Mouse (Mus musculus): ENCODE data around the gene Natd1. TPM values are rescaled to one million over a fixed set of nuclear protein-coding genes. Genes with fewer than 3 reads are reported as not detected.
"Not testable (repeated sequence)": the region's sequence is repeated elsewhere in the genome, so short reads cannot be mapped to it uniquely, and the experiment has no call there.

Natd1 gene
- polyA plus RNA-seq, 1 experiment from 2014 or later: 19.9 TPM

GRCm38 (mm10) chr11:60878056-60878612 lies 36.4 kb downstream of the Natd1 start:
- no peak for DNase-seq (ENCODE audit: low spot score)
- H3K36me3 ChIP-seq (replicated peaks): peaks cover 27% of the 10 kb centered on the region
- no peaks in the 10 kb centered on the region for H3K9me3 ChIP-seq
- peak overlapping the region; percentile 97 for H3K4me3 ChIP-seq
- peaks cover 53% of the 10 kb centered on the region for H3K4me1 ChIP-seq
- under 1% methylated on average over 52 of the region's 52 CpGs for WGBS
- no peaks in the 10 kb centered on the region for H3K27me3 ChIP-seq (replicated peaks; ENCODE audit: low read depth, poor library complexity, severe bottlenecking)
- H3K27ac ChIP-seq (replicated peaks): peak overlapping the region; percentile 97

- Histone ChIP-seq H3K4me3 (no peak overlapping the region), H3K36me3 (replicated peaks) (peaks cover 72% of the 10 kb centered on the region), H3K4me1 (peaks cover 49% of the 10 kb centered on the region), H3K27ac (replicated peaks) (no peak overlapping the region; the same call in 1 of the 2 replicates), H3K9me3 (no peaks in the 10 kb centered on the region), H3K27me3 (replicated peaks; ENCODE audit: low read depth, poor library complexity, severe bottlenecking) (no peaks in the 10 kb centered on the region)
- 87% methylated on average over 6 of the region's 6 CpGs for whole genome bisulfite sequencing
- DNase-seq (ENCODE audit: low spot score): no peak
These were observed 41.4 kb downstream of the Natd1 start for GRCm38 (mm10) chr11:60873101-60873500.

DNA sequence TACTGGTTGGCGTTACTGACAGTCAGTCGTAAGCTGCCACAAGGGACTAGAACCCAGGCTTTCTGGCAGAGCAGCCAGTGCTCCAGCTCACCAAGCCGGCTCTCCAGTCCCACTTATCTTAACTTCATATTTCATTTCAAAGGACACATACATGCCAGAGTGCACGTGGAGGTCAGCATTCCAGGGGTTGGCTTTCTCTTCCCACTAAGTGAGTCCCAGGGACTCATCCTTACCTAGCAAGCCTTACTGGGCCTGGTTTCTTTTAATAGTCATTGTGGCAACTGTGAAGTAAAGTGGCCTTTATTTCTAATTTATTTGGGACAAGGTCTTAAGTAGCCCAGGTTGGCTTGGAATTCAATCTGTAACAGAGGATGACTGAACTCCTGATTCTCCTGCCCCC lies 43.1 kb downstream of the Natd1 start:
- no peaks in the 10 kb centered on the region for H3K27me3 ChIP-seq (replicated peaks; ENCODE audit: low read depth, poor library complexity, severe bottlenecking)
- WGBS: 86% methylated on average over 4 of the region's 4 CpGs
- no peak for DNase-seq (ENCODE audit: low spot score)
- no peak overlapping the region for H3K27ac ChIP-seq (replicated peaks)
- H3K9me3 ChIP-seq: no peaks in the 10 kb centered on the region
- peaks cover 87% of the 10 kb centered on the region for H3K36me3 ChIP-seq (replicated peaks)
- H3K4me1 ChIP-seq: peaks cover 36% of the 10 kb centered on the region
- no peak overlapping the region for H3K4me3 ChIP-seq

DNA sequence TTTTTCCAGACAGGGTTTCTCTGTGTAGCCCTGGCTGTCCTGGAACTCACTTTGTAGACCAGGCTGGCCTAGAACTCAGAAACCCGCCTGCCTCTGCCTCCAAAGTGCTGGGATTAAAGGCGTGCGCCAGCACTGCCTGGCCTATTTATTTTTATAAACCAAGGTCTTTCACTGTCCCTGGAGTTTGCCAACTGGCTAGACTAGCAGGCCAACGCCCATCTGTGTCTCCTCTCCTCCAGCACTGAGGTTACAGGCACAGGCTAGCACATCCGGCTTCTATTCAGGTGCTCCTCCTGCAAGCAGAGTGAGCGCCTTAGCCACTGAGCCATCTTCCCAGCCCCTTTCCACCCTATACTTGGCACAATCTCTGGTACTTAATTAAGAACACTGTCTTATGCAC lies 45.1 kb downstream of the Natd1 start:
- not testable (repeated sequence) for H3K4me3 ChIP-seq; H3K27me3 ChIP-seq (replicated peaks; ENCODE audit: low read depth, poor library complexity, severe bottlenecking); H3K9me3 ChIP-seq; DNase-seq (ENCODE audit: low spot score); H3K27ac ChIP-seq (replicated peaks)
- WGBS: 97% methylated on average over 6 of the region's 6 CpGs
- Histone ChIP-seq H3K4me1 (peaks cover 17% of the 10 kb centered on the region), H3K36me3 (replicated peaks) (peaks cover 85% of the 10 kb centered on the region)

- H3K36me3 ChIP-seq (replicated peaks): peaks cover 89% of the 10 kb centered on the region
- H3K27me3 ChIP-seq (replicated peaks; ENCODE audit: low read depth, poor library complexity, severe bottlenecking): no peaks in the 10 kb centered on the region
- no peak overlapping the region for H3K4me3 ChIP-seq
- no peak for DNase-seq (ENCODE audit: low spot score)
- no peaks in the 10 kb centered on the region for H3K9me3 ChIP-seq
- H3K4me1 ChIP-seq: peaks cover 2% of the 10 kb centered on the region
- no peak overlapping the region for H3K27ac ChIP-seq (replicated peaks)
- 71% methylated on average over 8 of the region's 8 CpGs for WGBS
These were observed 46.6 kb downstream of the Natd1 start for GRCm38 (mm10) chr11:60867904-60868303.

GRCm38 (mm10) chr11:60867456-60867855 lies 47.1 kb downstream of the Natd1 start:
- WGBS: 89% methylated on average over 3 of the region's 3 CpGs
- Histone ChIP-seq H3K4me3 (no peak overlapping the region), H3K9me3 (no peaks in the 10 kb centered on the region), H3K27me3 (replicated peaks; ENCODE audit: low read depth, poor library complexity, severe bottlenecking) (no peaks in the 10 kb centered on the region), H3K4me1 (no peaks in the 10 kb centered on the region; the same call in 1 of the 2 replicates), H3K36me3 (replicated peaks) (peaks cover 89% of the 10 kb centered on the region), H3K27ac (replicated peaks) (no peak overlapping the region)
- no peak for DNase-seq (ENCODE audit: low spot score)

DNA sequence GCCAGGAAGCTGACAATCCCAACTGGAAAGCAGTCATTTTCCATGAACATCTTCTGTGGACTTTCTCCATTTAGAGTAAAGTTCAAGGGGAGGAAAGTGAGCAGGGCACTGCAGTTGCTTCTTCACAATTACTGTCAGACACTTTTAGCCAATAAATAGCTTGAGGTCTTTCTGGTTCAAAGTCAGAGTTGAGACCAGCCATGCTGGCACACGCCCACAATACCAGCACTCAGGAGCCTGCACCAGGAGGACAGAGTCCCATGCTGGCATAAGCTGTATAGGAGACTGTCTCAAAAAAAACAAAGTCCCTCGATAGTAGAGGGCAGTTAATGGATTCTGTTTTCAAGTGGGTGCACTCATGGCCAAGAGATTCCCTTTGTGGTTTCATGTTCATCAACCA lies 48.5 kb downstream of the Natd1 start:
- peaks cover 91% of the 10 kb centered on the region for H3K36me3 ChIP-seq (replicated peaks)
- no peaks in the 10 kb centered on the region; the same call in 1 of the 2 replicates for H3K4me1 ChIP-seq
- WGBS: 92% methylated on average over 2 of the region's 2 CpGs
- no peaks in the 10 kb centered on the region for H3K27me3 ChIP-seq (replicated peaks; ENCODE audit: low read depth, poor library complexity, severe bottlenecking)
- no peak for DNase-seq (ENCODE audit: low spot score)
- H3K4me3 ChIP-seq: no peak overlapping the region
- no peaks in the 10 kb centered on the region for H3K9me3 ChIP-seq
- no peak overlapping the region for H3K27ac ChIP-seq (replicated peaks)

DNA sequence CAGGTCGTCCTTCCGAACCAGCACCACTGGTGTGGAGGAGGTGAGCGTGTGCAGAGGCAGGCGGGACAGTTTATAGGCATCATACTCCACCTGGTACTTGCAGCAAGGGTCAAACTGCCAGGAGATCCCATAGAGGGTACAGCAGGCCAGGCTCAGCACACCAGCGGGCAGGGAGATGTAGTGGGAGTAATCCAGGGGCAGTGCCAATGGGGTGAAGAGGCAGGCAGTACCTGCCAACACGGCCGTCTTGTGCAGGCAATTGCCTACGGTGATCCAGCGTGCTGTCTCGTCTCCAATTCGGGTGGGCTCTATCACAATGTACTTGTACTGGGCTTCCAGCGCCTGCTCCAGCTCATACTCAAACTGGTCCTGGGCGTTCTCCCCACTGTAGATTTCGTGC lies 49.6 kb downstream of the Natd1 start:
- DNase-seq (ENCODE audit: low spot score): no peak
- Histone ChIP-seq H3K4me3 (no peak overlapping the region), H3K27ac (replicated peaks) (no peak overlapping the region), H3K36me3 (replicated peaks) (peaks cover 91% of the 10 kb centered on the region), H3K9me3 (no peaks in the 10 kb centered on the region), H3K4me1 (no peaks in the 10 kb centered on the region; the same call in 1 of the 2 replicates), H3K27me3 (replicated peaks; ENCODE audit: low read depth, poor library complexity, severe bottlenecking) (no peaks in the 10 kb centered on the region)
- 91% methylated on average over 14 of the region's 14 CpGs for WGBS

- H3K9me3 ChIP-seq: no peaks in the 10 kb centered on the region
- no peak for DNase-seq (ENCODE audit: low spot score)
- no peak overlapping the region for H3K27ac ChIP-seq (replicated peaks)
- H3K36me3 ChIP-seq (replicated peaks): peaks cover 92% of the 10 kb centered on the region
- 91% methylated on average over 2 of the region's 2 CpGs for WGBS
- no peaks in the 10 kb centered on the region for H3K27me3 ChIP-seq (replicated peaks; ENCODE audit: low read depth, poor library complexity, severe bottlenecking)
- H3K4me3 ChIP-seq: no peak overlapping the region
- no peaks in the 10 kb centered on the region; the same call in 1 of the 2 replicates for H3K4me1 ChIP-seq
These were observed 50.4 kb downstream of the Natd1 start for GRCm38 (mm10) chr11:60864166-60864565.

GRCm38 (mm10) chr11:60863196-60863595 lies 51.4 kb downstream of the Natd1 start:
- DNase-seq (ENCODE audit: low spot score): no peak
- no peaks in the 10 kb centered on the region for H3K9me3 ChIP-seq
- H3K27ac ChIP-seq (replicated peaks): no peak overlapping the region
- WGBS: 85% methylated on average over 4 of the region's 4 CpGs
- no peak overlapping the region for H3K4me3 ChIP-seq
- H3K4me1 ChIP-seq: no peaks in the 10 kb centered on the region; the same call in 1 of the 2 replicates
- no peaks in the 10 kb centered on the region for H3K27me3 ChIP-seq (replicated peaks; ENCODE audit: low read depth, poor library complexity, severe bottlenecking)
- H3K36me3 ChIP-seq (replicated peaks): peaks cover 92% of the 10 kb centered on the region

- Histone ChIP-seq H3K4me3 (no peak overlapping the region), H3K36me3 (replicated peaks) (peaks cover 92% of the 10 kb centered on the region), H3K4me1 (no peaks in the 10 kb centered on the region; the same call in 1 of the 2 replicates), H3K9me3 (no peaks in the 10 kb centered on the region), H3K27ac (replicated peaks) (no peak overlapping the region), H3K27me3 (replicated peaks; ENCODE audit: low read depth, poor library complexity, severe bottlenecking) (no peaks in the 10 kb centered on the region)
- WGBS: 86% methylated on average over 3 of the region's 3 CpGs
- DNase-seq (ENCODE audit: low spot score): no peak
These were observed 52.6 kb downstream of the Natd1 start for GRCm38 (mm10) chr11:60861993-60862392.

- Histone ChIP-seq H3K36me3 (replicated peaks) (peaks cover 97% of the 10 kb centered on the region), H3K27ac (replicated peaks) (no peak overlapping the region), H3K4me3 (no peak overlapping the region), H3K4me1 (no peaks in the 10 kb centered on the region), H3K27me3 (replicated peaks; ENCODE audit: low read depth, poor library complexity, severe bottlenecking) (no peaks in the 10 kb centered on the region), H3K9me3 (no peaks in the 10 kb centered on the region)
- 86% methylated on average over 3 of the region's 3 CpGs for WGBS
- DNase-seq (ENCODE audit: low spot score): no peak
These were observed 58.0 kb downstream of the Natd1 start for GRCm38 (mm10) chr11:60856587-60856986.
